Mouse (Mus musculus) induced T-regulatory cell, adult 2 months (primary cell): ENCODE measurements at regions not wholly inside any gene's neighbourhood (a gene's known extent, or its start where the extent isn't known, plus 50 kb on each side); places are given as distances from the start of the nearest gene placed in this dataset.

Experiments used
- DNase-seq: peaks from one replicate; pipeline ENCODE4 v3.0.0-alpha.2; 2012; ENCODE audit warnings: low read depth

GRCm38 (mm10) chr9:32906233-32906872 lies 270.3 kb downstream of the Ets1 start:
- peak; percentile 90 for DNase-seq

DNA sequence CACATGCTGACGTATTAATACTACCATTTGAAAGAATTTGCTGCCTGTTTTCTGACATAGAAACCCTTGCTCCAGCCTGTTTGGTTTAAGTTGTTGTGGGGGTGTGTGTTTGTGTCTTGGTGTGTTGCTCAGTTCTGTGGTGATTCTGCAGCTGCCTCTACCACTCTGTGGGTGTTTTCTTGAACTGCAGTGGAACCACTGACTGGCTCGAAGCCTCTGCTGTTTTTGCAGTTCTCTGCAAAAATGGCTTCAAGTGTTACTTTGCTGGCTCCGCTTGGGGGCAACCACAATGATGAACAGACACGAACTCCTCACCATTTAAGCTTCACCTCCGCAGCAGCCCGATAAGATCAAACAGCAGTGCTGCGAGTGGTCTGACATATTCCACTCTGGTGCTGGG lies 274.6 kb downstream of the Ets1 start:
- DNase-seq = peak; percentile 92

DNA sequence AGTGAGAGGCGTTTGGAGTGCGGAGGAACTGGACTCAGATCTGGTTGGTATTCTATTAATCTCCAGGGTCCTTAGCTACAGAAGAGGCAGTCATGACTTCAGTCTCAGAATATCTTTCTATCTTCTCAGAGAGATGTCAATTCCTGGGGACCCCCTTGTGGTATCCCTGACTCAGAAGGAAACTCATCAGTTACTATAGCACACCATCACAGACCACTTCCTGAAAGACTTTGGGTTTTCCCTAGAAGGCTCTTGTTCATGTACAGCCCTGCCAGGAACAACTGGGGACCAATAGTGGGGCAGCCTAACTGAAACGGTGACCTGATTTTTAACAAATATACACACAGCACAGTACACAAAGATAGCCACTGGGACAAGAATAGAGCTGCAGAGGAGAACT lies 279.6 kb downstream of the Ets1 start:
- peak; percentile 92 for DNase-seq

DNA sequence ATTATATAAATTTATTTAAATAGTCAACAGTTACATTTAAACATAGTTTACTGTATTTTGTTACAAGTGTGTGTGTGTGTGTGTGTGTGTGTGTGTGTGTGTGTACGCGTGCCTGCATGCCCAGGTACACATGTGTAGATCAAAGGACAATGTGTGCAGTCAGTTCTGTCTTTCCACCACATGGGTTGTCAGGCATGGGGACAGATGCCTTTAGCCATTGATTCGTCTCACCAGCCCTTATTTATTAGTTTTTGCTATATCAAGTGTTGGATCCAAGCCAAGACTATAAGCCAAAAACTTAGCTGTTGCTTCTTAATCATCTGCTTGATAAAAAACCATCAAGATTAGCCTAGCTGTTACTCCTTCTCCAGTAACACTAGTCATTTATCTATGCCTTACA lies 280.7 kb downstream of the Ets1 start:
- DNase-seq = peak; percentile 59

DNA sequence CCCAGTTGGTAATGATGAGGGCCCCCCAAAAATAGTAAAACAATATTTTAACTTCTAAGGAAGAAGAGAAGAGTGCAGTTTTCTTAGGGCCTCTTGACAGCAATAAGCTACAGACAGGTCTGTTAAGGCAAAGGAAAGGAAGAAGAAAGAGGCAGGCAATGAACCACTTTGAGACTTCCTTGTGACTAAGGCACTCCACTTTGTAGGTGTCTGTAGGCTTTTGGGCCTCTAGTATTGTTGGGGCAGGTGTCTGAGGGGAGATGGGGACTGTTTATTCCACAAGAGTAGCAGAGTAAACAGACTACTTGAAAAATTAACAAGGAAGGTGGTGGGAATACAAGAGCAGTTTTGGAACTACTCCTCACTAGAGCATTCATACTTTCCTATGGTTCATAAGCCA lies 287.9 kb downstream of the Ets1 start:
- peak; percentile 74 for DNase-seq

- peak; percentile 84 for DNase-seq
Observed at GRCm38 (mm10) chr9:32924333-32924886, 288.4 kb downstream of the Ets1 start.

- DNase-seq = peak; percentile 86
Observed at GRCm38 (mm10) chr9:32925036-32925435, 289.0 kb downstream of the Ets1 start.

- DNase-seq = peak; percentile 93
Observed at GRCm38 (mm10) chr9:32925720-32926595, 289.9 kb downstream of the Ets1 start.

GRCm38 (mm10) chr9:32927656-32928055 lies 291.6 kb downstream of the Ets1 start:
- DNase-seq = peak; percentile 67

- DNase-seq = peak; percentile 96
Observed at GRCm38 (mm10) chr9:32928289-32929000, 292.4 kb downstream of the Ets1 start.

DNA sequence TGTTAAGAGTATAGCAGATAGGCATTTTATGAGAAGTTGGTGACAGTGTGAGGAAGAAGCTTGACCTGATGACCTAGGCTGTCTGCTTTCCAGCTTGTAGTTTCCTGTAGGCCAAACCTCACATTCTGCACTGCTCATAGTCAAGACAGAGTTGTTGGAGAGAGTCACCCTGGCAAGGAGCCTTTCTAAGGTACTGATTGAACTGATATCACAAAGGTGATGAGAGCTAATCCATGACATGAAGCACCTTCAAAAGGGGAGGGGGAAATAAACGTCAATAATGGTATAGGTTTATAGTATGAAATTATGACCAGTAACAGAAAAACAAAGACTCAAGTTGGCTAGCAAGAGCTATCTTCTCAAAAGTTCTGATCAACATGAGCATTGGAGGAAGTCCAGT lies 293.3 kb downstream of the Ets1 start:
- DNase-seq = peak; percentile 80

- DNase-seq = peak; percentile 72
Observed at GRCm38 (mm10) chr9:32929826-32930225, 293.8 kb downstream of the Ets1 start.

- DNase-seq = peak; percentile 76
Observed at GRCm38 (mm10) chr9:32931266-32932005, 295.4 kb downstream of the Ets1 start.

- peak; percentile 40 for DNase-seq
Observed at GRCm38 (mm10) chr9:32933237-32934071, 297.4 kb downstream of the Ets1 start.

- DNase-seq = peak; percentile 34
Observed at GRCm38 (mm10) chr9:32934436-32934835, 298.4 kb downstream of the Ets1 start.

DNA sequence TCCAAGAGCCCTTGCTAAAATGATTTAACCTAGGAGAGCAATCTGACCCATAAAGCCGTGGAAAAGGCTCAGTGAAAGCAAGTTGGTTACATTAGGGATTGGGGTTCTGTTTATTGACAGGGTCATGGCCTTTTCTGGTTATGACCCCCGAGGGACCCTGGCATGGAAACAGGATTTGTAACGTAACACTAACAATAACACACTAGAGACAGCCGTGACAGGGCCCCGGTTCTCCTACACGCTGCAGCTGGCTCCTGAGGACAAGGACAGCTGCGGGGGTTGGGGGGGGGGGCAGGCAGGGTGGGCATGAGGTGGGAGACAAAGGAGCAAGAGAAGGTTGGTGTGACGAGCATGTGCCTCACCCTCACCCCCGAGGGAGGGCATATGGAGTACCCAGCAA lies 300.4 kb downstream of the Ets1 start:
- no peak for DNase-seq

DNA sequence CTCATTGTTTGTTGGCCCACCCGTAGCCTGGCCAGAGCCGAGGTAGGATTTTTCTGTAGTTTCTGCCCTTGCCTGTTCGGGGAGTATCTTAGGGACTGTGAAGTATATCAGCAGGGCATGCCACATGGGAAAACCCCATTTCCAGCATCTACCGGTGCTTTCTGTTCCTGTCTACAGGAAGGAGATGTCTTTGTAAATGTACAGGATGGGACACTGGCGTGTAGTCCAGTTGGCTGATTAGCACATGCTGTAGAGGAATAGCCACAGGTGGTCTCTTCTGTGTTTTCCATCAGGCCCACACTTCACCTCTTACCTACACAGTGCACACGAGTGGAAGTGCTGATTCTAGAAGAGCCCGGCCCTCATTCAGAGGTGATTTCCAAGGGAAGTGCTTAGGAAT lies 301.4 kb downstream of the Ets1 start:
- peak; percentile 62 for DNase-seq

GRCm38 (mm10) chr9:32938857-32939256 lies 302.8 kb downstream of the Ets1 start:
- DNase-seq = peak; percentile 81

DNA sequence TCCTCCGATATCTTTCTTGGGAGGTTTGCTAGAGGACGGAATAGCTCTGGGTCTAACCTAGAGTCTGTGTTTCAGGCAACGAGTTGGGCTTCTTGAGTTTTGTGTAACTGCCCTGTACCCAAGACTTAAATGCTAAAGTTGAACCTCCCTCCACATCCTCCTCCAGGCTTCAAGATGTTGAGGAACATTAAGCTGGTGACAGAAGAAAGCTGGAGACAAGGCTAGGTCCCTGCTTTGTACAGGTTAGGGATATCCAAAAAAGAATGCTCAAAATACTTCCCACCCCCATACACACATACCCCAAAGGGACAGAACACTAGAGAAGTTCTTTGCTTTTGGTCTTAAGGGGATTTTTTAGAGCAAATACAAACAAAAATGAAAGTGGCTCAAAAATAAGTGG lies 303.6 kb downstream of the Ets1 start:
- peak; percentile 72 for DNase-seq

- DNase-seq = peak; percentile 94
Observed at GRCm38 (mm10) chr9:32940111-32940813, 304.2 kb downstream of the Ets1 start.
